Mouse (Mus musculus): ENCODE results near the gene Snap25. TPM values are rescaled to one million over a fixed set of nuclear protein-coding genes. Genes with fewer than 3 reads are reported as not detected.

The Snap25 gene
- polyA plus RNA-seq, 1 experiment from 2014 or later: 276 TPM

DNA sequence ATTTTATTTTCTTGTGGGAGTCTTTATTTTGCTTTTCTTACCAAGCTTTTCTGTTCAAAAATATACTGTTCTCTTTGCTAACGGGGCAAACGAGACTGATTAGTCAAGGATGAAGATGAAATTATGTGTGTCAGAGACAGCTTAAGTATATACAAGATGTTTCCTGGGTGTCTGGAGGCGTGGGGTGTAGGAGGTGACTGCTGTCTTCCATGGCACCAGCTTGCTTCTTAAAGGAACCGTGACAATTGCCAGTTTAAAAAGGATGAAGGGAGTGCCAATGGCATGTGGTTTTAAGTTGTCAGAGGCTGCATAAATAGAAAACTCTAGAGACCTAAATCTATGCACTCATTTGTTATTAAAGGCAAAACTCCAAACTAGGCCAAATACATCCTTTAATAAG lies 75.1 kb downstream of the Snap25 start:
- ATAC-seq (ENCODE audit: low FRiP score, low read depth): no peak
- H3K4me1 ChIP-seq (replicated peaks): no peaks in the 10 kb centered on the region
- H3K4me2 ChIP-seq: no peak overlapping the region
- H3K27me3 ChIP-seq: no peaks in the 10 kb centered on the region
- H3K9me3 ChIP-seq: no peaks in the 10 kb centered on the region
- H3K9ac ChIP-seq: no peak overlapping the region
- 0 out of 2 replicates have a peak, but pooled peaks cover 1% of the 10 kb centered on the region for H3K36me3 ChIP-seq
- H3K4me3 ChIP-seq: no peak overlapping the region
- H3K27ac ChIP-seq (replicated peaks): no peak overlapping the region
- 60% methylated on average over 4 of the region's 4 CpGs for WGBS

- H3K4me1 ChIP-seq (replicated peaks): no peaks in the 10 kb centered on the region
- no peak overlapping the region for H3K4me3 ChIP-seq
- H3K27ac ChIP-seq (replicated peaks): no peak overlapping the region
- no peak for ATAC-seq (ENCODE audit: low FRiP score, low read depth)
- no peak overlapping the region for H3K9ac ChIP-seq
- H3K36me3 ChIP-seq: no peaks in the 10 kb centered on the region
- H3K9me3 ChIP-seq: no peaks in the 10 kb centered on the region
- no peaks in the 10 kb centered on the region for H3K27me3 ChIP-seq
- H3K4me2 ChIP-seq: no peak overlapping the region
- 98% methylated on average over 1 of the region's 1 CpGs for WGBS
Measured at GRCm38 (mm10) chr2:136796518-136796917, 83.3 kb downstream of the Snap25 start.

GRCm38 (mm10) chr2:136798887-136799430 lies 85.7 kb downstream of the Snap25 start:
- no peaks in the 10 kb centered on the region for H3K4me1 ChIP-seq (replicated peaks)
- WGBS: 79% methylated on average over 2 of the region's 2 CpGs

GRCm38 (mm10) chr2:136801102-136801501 lies 87.8 kb downstream of the Snap25 start:
- H3K9ac ChIP-seq: no peak overlapping the region
- no peaks in the 10 kb centered on the region for H3K36me3 ChIP-seq
- no peaks in the 10 kb centered on the region for H3K27me3 ChIP-seq
- no peak overlapping the region for H3K4me3 ChIP-seq
- H3K27ac ChIP-seq (replicated peaks): no peak overlapping the region
- H3K9me3 ChIP-seq: no peaks in the 10 kb centered on the region
- no peak for ATAC-seq (ENCODE audit: low FRiP score, low read depth)
- H3K4me2 ChIP-seq: no peak overlapping the region
- H3K4me1 ChIP-seq (replicated peaks): no peaks in the 10 kb centered on the region

More at GRCm38 (mm10) chr2:136798887-136799430, 85.7 kb downstream of the Snap25 start:
- H3K27ac ChIP-seq (replicated peaks): no peak overlapping the region
- H3K27me3 ChIP-seq: no peaks in the 10 kb centered on the region
- H3K9ac ChIP-seq: no peak overlapping the region
- H3K4me3 ChIP-seq: no peak overlapping the region
- H3K36me3 ChIP-seq: no peaks in the 10 kb centered on the region
- ATAC-seq (ENCODE audit: low FRiP score, low read depth): no peak
- no peak overlapping the region for H3K4me2 ChIP-seq
- no peaks in the 10 kb centered on the region for H3K9me3 ChIP-seq

DNA sequence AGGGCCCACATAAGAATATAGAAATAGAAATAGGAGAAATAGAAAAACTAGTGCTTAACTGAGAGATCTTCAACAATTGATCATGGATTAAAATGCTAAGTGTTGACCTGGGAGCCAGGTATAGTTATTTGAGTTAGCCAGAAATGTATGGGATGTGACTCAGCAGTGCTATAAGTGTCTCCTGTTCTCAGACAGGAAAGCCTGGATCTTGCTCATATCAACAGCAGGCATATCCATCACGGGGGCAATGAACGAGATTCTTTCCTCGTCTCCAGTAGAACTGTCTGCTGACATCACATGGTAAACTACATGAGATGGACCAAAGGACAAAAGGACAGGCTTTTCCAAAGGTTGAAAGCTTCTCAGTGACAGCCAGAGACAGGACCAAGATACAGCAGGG lies 88.8 kb downstream of the Snap25 start:
- Histone ChIP-seq H3K4me3 (no peak overlapping the region), H3K27ac (replicated peaks) (no peak overlapping the region), H3K9ac (no peak overlapping the region), H3K27me3 (no peaks in the 10 kb centered on the region), H3K4me2 (no peak overlapping the region), H3K4me1 (replicated peaks) (no peaks in the 10 kb centered on the region), H3K9me3 (no peaks in the 10 kb centered on the region), H3K36me3 (no peaks in the 10 kb centered on the region)
- no peak for ATAC-seq (ENCODE audit: low FRiP score, low read depth)
- WGBS: 79% methylated on average over 3 of the region's 3 CpGs

DNA sequence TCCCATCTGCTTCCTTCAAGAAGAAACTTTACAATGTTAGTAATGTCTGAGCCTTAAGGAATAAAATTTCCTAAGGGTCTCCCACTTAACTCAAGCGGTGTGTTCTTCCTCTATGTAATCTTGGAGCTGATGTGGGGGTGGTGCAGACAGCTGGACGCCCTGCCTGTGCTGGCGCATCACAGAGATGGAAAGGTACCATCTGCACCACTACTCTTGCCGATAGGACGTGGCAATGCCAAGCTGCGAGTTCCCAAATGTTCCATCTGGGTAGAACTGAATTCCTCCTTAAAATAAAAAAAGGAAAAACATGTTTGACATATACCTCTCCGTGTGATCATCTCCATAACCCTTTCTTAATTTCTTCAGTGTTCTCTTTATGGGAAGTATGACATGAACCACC lies 89.9 kb downstream of the Snap25 start:
- Histone ChIP-seq H3K4me1 (replicated peaks) (no peaks in the 10 kb centered on the region), H3K36me3 (no peaks in the 10 kb centered on the region), H3K9ac (no peak overlapping the region), H3K27me3 (no peaks in the 10 kb centered on the region), H3K4me3 (no peak overlapping the region), H3K9me3 (no peaks in the 10 kb centered on the region), H3K4me2 (no peak overlapping the region), H3K27ac (replicated peaks) (no peak overlapping the region)
- no peak for ATAC-seq (ENCODE audit: low FRiP score, low read depth)
- 83% methylated on average over 7 of the region's 7 CpGs for WGBS

GRCm38 (mm10) chr2:136807992-136808726 lies 94.9 kb downstream of the Snap25 start:
- H3K4me2 ChIP-seq: no peak overlapping the region
- H3K36me3 ChIP-seq: no peaks in the 10 kb centered on the region
- no peak overlapping the region for H3K9ac ChIP-seq
- 68% methylated on average over 8 of the region's 8 CpGs for WGBS
- no peak overlapping the region for H3K4me3 ChIP-seq
- H3K27me3 ChIP-seq: no peaks in the 10 kb centered on the region
- H3K4me1 ChIP-seq (replicated peaks): no peaks in the 10 kb centered on the region
- H3K27ac ChIP-seq (replicated peaks): peak overlapping the region; percentile 13; the same call in 1 of the 2 replicates
- no peaks in the 10 kb centered on the region for H3K9me3 ChIP-seq
- ATAC-seq (ENCODE audit: low FRiP score, low read depth): no peak

DNA sequence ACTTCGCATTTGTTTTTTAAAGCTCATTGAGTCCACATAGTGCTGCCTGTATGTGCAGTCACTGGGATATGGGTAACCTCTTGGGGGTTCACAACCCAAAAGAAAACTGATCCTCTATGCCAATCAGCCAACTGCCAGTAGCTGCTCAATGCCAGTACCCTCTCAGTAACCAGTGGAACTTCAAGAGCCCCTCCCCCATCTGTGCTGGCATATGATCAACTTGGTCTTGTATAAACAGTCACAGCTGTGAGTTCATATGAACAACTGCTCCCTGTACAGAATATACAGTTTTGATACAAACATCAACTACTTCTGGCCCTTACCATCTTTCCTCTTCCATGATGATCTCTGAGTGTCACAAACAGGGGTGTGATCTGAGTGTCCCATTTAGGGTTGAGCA lies 98.1 kb downstream of the Snap25 start:
- Histone ChIP-seq H3K36me3 (no peaks in the 10 kb centered on the region), H3K4me2 (no peak overlapping the region), H3K9ac (no peak overlapping the region), H3K9me3 (no peaks in the 10 kb centered on the region), H3K27me3 (no peaks in the 10 kb centered on the region), H3K4me1 (replicated peaks) (no peaks in the 10 kb centered on the region), H3K27ac (replicated peaks) (no peak overlapping the region), H3K4me3 (no peak overlapping the region)
- 97% methylated on average over 1 of the region's 1 CpGs for WGBS
- ATAC-seq (ENCODE audit: low FRiP score, low read depth): 0 out of 2 replicates have a peak, but pooled peaks have one; percentile 8

DNA sequence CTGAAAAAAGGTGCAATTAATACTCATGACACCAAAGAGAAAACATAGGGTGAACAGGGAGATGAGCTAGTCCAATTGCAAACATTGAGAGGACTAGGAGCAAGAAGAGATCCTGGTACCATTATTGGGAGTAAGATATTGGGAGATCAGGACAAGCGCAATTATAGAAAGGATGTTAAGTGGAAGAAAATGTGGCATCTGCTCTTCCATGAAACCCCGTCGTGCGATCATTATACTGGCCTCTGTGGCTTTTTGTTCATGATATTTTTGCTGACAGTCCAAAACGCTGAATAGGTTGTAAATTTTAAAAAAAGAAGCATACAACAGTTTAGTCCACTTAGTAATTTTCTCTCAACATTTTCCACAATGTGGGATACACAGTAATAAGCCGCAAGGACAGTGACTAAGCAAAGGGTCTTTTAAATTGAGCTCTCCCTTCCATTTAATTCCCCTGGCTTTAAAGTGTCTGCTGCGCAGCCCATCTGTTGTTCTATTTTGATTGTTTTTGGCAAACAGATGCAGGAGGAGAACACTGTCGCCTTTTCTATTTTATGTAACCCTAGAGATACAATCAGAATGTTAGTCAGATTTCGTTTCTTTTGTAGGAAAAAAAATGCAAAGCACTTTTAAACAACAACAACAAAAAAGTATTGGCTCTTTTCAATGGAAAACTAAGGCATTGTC lies 103.6 kb downstream of the Snap25 start:
- no peaks in the 10 kb centered on the region for H3K36me3 ChIP-seq
- H3K4me1 ChIP-seq (replicated peaks): no peaks in the 10 kb centered on the region
- H3K4me3 ChIP-seq: no peak overlapping the region
- H3K27ac ChIP-seq (replicated peaks): no peak overlapping the region; the same call in 1 of the 2 replicates
- no peaks in the 10 kb centered on the region for H3K9me3 ChIP-seq
- ATAC-seq (ENCODE audit: low FRiP score, low read depth): no peak
- WGBS: 60% methylated on average over 9 of the region's 9 CpGs
- no peak overlapping the region for H3K9ac ChIP-seq
- no peak overlapping the region for H3K4me2 ChIP-seq
- H3K27me3 ChIP-seq: no peaks in the 10 kb centered on the region

- H3K9ac ChIP-seq: no peak overlapping the region
- H3K4me2 ChIP-seq: no peak overlapping the region
- ATAC-seq (ENCODE audit: low FRiP score, low read depth): no peak
- 58% methylated on average over 5 of the region's 5 CpGs for WGBS
- no peak overlapping the region for H3K27ac ChIP-seq (replicated peaks)
- H3K27me3 ChIP-seq: no peaks in the 10 kb centered on the region
- H3K9me3 ChIP-seq: no peaks in the 10 kb centered on the region
- no peak overlapping the region for H3K4me3 ChIP-seq
- no peaks in the 10 kb centered on the region for H3K36me3 ChIP-seq
- H3K4me1 ChIP-seq (replicated peaks): 0 out of 2 replicates have a peak, but pooled peaks cover 3% of the 10 kb centered on the region
Measured at GRCm38 (mm10) chr2:136823751-136824716, 110.8 kb downstream of the Snap25 start.

- Histone ChIP-seq H3K4me2 (no peak overlapping the region), H3K27ac (replicated peaks) (no peak overlapping the region), H3K9me3 (no peaks in the 10 kb centered on the region), H3K9ac (no peak overlapping the region), H3K27me3 (no peaks in the 10 kb centered on the region), H3K36me3 (no peaks in the 10 kb centered on the region), H3K4me1 (replicated peaks) (0 out of 2 replicates have a peak, but pooled peaks cover 3% of the 10 kb centered on the region), H3K4me3 (no peak overlapping the region)
- 88% methylated on average over 4 of the region's 4 CpGs for WGBS
- no peak for ATAC-seq (ENCODE audit: low FRiP score, low read depth)
Measured at GRCm38 (mm10) chr2:136827612-136828011, 114.4 kb downstream of the Snap25 start.
